Mouse (Mus musculus) cerebellum, adult 9-11 months (tissue): ENCODE results near the gene Rnf135.
"Not testable (repeated sequence)": the region's sequence is repeated elsewhere in the genome, so short reads cannot be mapped to it uniquely, and the experiment has no call there.

Experiments used
- DNase-seq: peaks from one replicate; pipeline ENCODE4 v3.0.0; 2022

Rnf135 gene

GRCm38 (mm10) chr11:80183705-80184255, at the start of gene Rnf135:
TSS of gene Rnf135 (plus strand) at chr11:80183851.
- DNase-seq, result peak; percentile 91

GRCm38 (mm10) chr11:80134744-80135143, 48.9 kb upstream of the Rnf135 start:
- no peak for DNase-seq

GRCm38 (mm10) chr11:80135954-80136683, 47.5 kb upstream of the Rnf135 start:
- no peak for DNase-seq

- no peak for DNase-seq
Measured at GRCm38 (mm10) chr11:80136786-80137185, 46.9 kb upstream of the Rnf135 start.

GRCm38 (mm10) chr11:80137773-80138172, 45.9 kb upstream of the Rnf135 start:
- no peak for DNase-seq

- DNase-seq, result peak; percentile 85
Measured at GRCm38 (mm10) chr11:80141825-80142521, 41.7 kb upstream of the Rnf135 start, which contains the start of gene Tefm. TSS of gene Tefm (minus strand) at chr11:80142175.

- peak; percentile 18 for DNase-seq
Measured at GRCm38 (mm10) chr11:80142872-80143271, 40.8 kb upstream of the Rnf135 start.

- no peak for DNase-seq
Measured at GRCm38 (mm10) chr11:80145787-80146275, 37.8 kb upstream of the Rnf135 start.

GRCm38 (mm10) chr11:80147748-80148147, 35.9 kb upstream of the Rnf135 start:
- no peak for DNase-seq

- no peak for DNase-seq
Measured at GRCm38 (mm10) chr11:80148313-80148712, 35.3 kb upstream of the Rnf135 start.

GRCm38 (mm10) chr11:80148974-80149373, 34.7 kb upstream of the Rnf135 start:
- DNase-seq, result not testable (repeated sequence)

- DNase-seq, result no peak
Measured at GRCm38 (mm10) chr11:80149412-80150023, 34.1 kb upstream of the Rnf135 start.

GRCm38 (mm10) chr11:80150566-80150965, 33.1 kb upstream of the Rnf135 start:
- no peak for DNase-seq

- no peak for DNase-seq
Measured at GRCm38 (mm10) chr11:80151541-80151940, 32.1 kb upstream of the Rnf135 start.

GRCm38 (mm10) chr11:80152376-80152775, 31.3 kb upstream of the Rnf135 start:
- no peak for DNase-seq

- DNase-seq, result peak; percentile 40
Measured at GRCm38 (mm10) chr11:80153857-80154495, 29.7 kb upstream of the Rnf135 start, which contains the start of gene Adap2. TSS of gene Adap2 (plus strand) at chr11:80154105.

- DNase-seq, result no peak
Measured at GRCm38 (mm10) chr11:80154501-80154900, 29.1 kb upstream of the Rnf135 start.

GRCm38 (mm10) chr11:80155541-80155940, 28.1 kb upstream of the Rnf135 start:
- no peak for DNase-seq

- DNase-seq, result no peak
Measured at GRCm38 (mm10) chr11:80155961-80156360, 27.7 kb upstream of the Rnf135 start.

- no peak for DNase-seq
Measured at GRCm38 (mm10) chr11:80156841-80157240, 26.8 kb upstream of the Rnf135 start.

- no peak for DNase-seq
Measured at GRCm38 (mm10) chr11:80159018-80159417, 24.6 kb upstream of the Rnf135 start.

GRCm38 (mm10) chr11:80161041-80161440, 22.6 kb upstream of the Rnf135 start:
- no peak for DNase-seq
